Mouse (Mus musculus): ENCODE results near the gene Lrrc39.
"Not testable (repeated sequence)": the region's sequence is repeated elsewhere in the genome, so short reads cannot be mapped to it uniquely, and the experiment has no call there.

The Lrrc39 gene

GRCm38 (mm10) chr3:116562408-116563094 lies at the start of gene Lrrc39:
Gene Lrrc39, plus strand, starts transcription at chr3:116562973.
- in situ Hi-C loops (cut with MseI, MboI), result no loop called here

- in situ Hi-C loops (cut with MseI, MboI), result no loop called here
Measured at GRCm38 (mm10) chr3:116520141-116520761, 42.5 kb upstream of the Lrrc39 start.

GRCm38 (mm10) chr3:116529741-116530140 lies 33.0 kb upstream of the Lrrc39 start:
- in situ Hi-C loops (cut with MseI, MboI), result no loop called here

GRCm38 (mm10) chr3:116530826-116531225 lies 31.9 kb upstream of the Lrrc39 start:
- in situ Hi-C loops (cut with MseI, MboI), result no loop called here

GRCm38 (mm10) chr3:116536428-116537199 lies 26.2 kb upstream of the Lrrc39 start:
- in situ Hi-C loops (cut with MseI, MboI), result no loop called here

- in situ Hi-C loops (cut with MseI, MboI), result no loop called here
Measured at GRCm38 (mm10) chr3:116537200-116537573, 25.6 kb upstream of the Lrrc39 start.

- in situ Hi-C loops (cut with MseI, MboI), result no loop called here
Measured at GRCm38 (mm10) chr3:116542070-116542469, 20.7 kb upstream of the Lrrc39 start.

GRCm38 (mm10) chr3:116542532-116542931 lies 20.2 kb upstream of the Lrrc39 start:
- in situ Hi-C loops (cut with MseI, MboI), result no loop called here

GRCm38 (mm10) chr3:116547430-116547829 lies 15.3 kb upstream of the Lrrc39 start:
- in situ Hi-C loops (cut with MseI, MboI), result no loop called here

- in situ Hi-C loops (cut with MseI, MboI), result no loop called here
Measured at GRCm38 (mm10) chr3:116551362-116551761, 11.4 kb upstream of the Lrrc39 start.

- in situ Hi-C loops (cut with MseI, MboI), result not testable (repeated sequence)
Measured at GRCm38 (mm10) chr3:116561315-116561714, 1.5 kb upstream of the Lrrc39 start.

GRCm38 (mm10) chr3:116563095-116563492 lies 321 bp downstream of the Lrrc39 start:
- in situ Hi-C loops (cut with MseI, MboI), result no loop called here

- in situ Hi-C loops (cut with MseI, MboI), result no loop called here
Measured at GRCm38 (mm10) chr3:116570628-116571027, 7.9 kb downstream of the Lrrc39 start.

- in situ Hi-C loops (cut with MseI, MboI), result loop anchor here in 1 of 2 experiments (5.0 kb wide), 1 partner anchor 65 kb away; the partner anchor contains the start of gene Dbt
Measured at GRCm38 (mm10) chr3:116577286-116577685, 14.5 kb downstream of the Lrrc39 start.

- in situ Hi-C loops (cut with MseI, MboI), result loop anchor here in 1 of 2 experiments (10.0 kb wide), 1 partner anchor 247 kb away; no protein-coding TSS in a partner anchor
Measured at GRCm38 (mm10) chr3:116582201-116582600, 19.4 kb downstream of the Lrrc39 start.

GRCm38 (mm10) chr3:116594076-116594727 lies 31.4 kb downstream of the Lrrc39 start:
- in situ Hi-C loops (cut with MseI, MboI), result no loop called here

GRCm38 (mm10) chr3:116594728-116595602 lies 32.2 kb downstream of the Lrrc39 start, which contains the start of gene Sass6:
Gene Sass6, plus strand, starts transcription at chr3:116594982.
- in situ Hi-C loops (cut with MseI, MboI), result no loop called here

GRCm38 (mm10) chr3:116595603-116595991 lies 32.8 kb downstream of the Lrrc39 start:
- in situ Hi-C loops (cut with MseI, MboI), result no loop called here

- in situ Hi-C loops (cut with MseI, MboI), result no loop called here
Measured at GRCm38 (mm10) chr3:116599705-116600104, 36.9 kb downstream of the Lrrc39 start.

- in situ Hi-C loops (cut with MseI, MboI), result no loop called here
Measured at GRCm38 (mm10) chr3:116601005-116601404, 38.2 kb downstream of the Lrrc39 start.

- in situ Hi-C loops (cut with MseI, MboI), result no loop called here
Measured at GRCm38 (mm10) chr3:116601781-116602180, 39.0 kb downstream of the Lrrc39 start.
